Mouse (Mus musculus) neural tube, embryonic 14.5 days (tissue): ENCODE measurements around the gene Baz1b. TPM values are rescaled to one million over a fixed set of nuclear protein-coding genes. Genes with fewer than 3 reads are reported as not detected.
"Not testable (repeated sequence)": the region's sequence is repeated elsewhere in the genome, so short reads cannot be mapped to it uniquely, and the experiment has no call there.

ENCODE experiments used
- ATAC-seq: fragments of 200-750 bp; cut with Nextera tagmentation; 2 replicates; pipeline ENCODE4 v1.8.0; 2017; ENCODE audit warnings: low read depth, mild to moderate bottlenecking, moderate TSS enrichment, moderate library complexity
- H3K27ac ChIP-seq: fragments of 300-500 bp; sonication (generic); 2 replicates; pipeline ENCODE4 v1.5.1; 2014; ENCODE audit warnings: low read depth, mild to moderate bottlenecking, control low read depth, low read length, moderate library complexity, mixed read lengths
- H3K27me3 ChIP-seq: fragments of 300-500 bp; sonication (generic); 2 replicates; pipeline ENCODE4 v1.6.1; 2014; ENCODE audit warnings: low read length; ENCODE audit not compliant: control insufficient read depth, insufficient read depth
- H3K36me3 ChIP-seq: fragments of 300-500 bp; sonication (generic); 2 replicates; pipeline ENCODE4 v1.6.1; 2014; ENCODE audit warnings: low read length, mixed read lengths; ENCODE audit not compliant: control insufficient read depth, insufficient read depth
- H3K4me1 ChIP-seq: fragments of 300-500 bp; sonication (generic); 2 replicates; pipeline ENCODE4 v1.6.1; 2014; ENCODE audit warnings: low read length; ENCODE audit not compliant: control insufficient read depth, insufficient read depth
- H3K4me2 ChIP-seq: fragments of 300-500 bp; sonication (generic); 2 replicates; pipeline ENCODE4 v1.6.1; 2014; ENCODE audit warnings: mild to moderate bottlenecking, low read depth, low read length, control low read depth
- H3K4me3 ChIP-seq: fragments of 300-500 bp; sonication (generic); 2 replicates; pipeline ENCODE4 v1.5.1; 2014; ENCODE audit warnings: low read depth, low read length, control low read depth, mixed read lengths
- H3K9ac ChIP-seq: fragments of 300-500 bp; sonication (generic); replicated peaks from 2 replicates; pipeline ENCODE4 v1.6.1; 2014; ENCODE audit warnings: low read depth, mild to moderate bottlenecking, control low read depth, low read length, mixed read lengths
- H3K9me3 ChIP-seq: fragments of 300-500 bp; sonication (generic); 2 replicates; pipeline ENCODE4 v1.6.1; 2016; ENCODE audit warnings: low read length; ENCODE audit not compliant: control insufficient read depth
- WGBS: fragments of 180-500 bp; shearing (Covaris S2); extraction: QIAGEN DNeasy Blood & Tissue Kit; methylation state at CpG from one replicate; pipeline ENCODE4 v1.1.7; 2014; 5-methylcytosine and 5-hydroxymethylcytosine counted together
- polyA plus RNA-seq: library from polyadenylated mRNA; unstranded; fragments of >200 nt; fragmentation: Nextera tagmentation; extraction: Ambion mirVana; gene quantifications from 2 replicates; pipeline ENCODE4 v1.2.1, GENCODE M21; 2014

The Baz1b gene
- polyA plus RNA-seq, 1 experiment from 2014 or later = 35.0 TPM

GRCm38 (mm10) chr5:135208197-135208596 lies 21.1 kb downstream of the Baz1b start:
- no peaks in the 10 kb centered on the region for H3K9me3 ChIP-seq
- no peak overlapping the region for H3K9ac ChIP-seq
- no peaks in the 10 kb centered on the region for H3K27me3 ChIP-seq
- no peak overlapping the region for H3K27ac ChIP-seq
- peaks cover 59% of the 10 kb centered on the region for H3K36me3 ChIP-seq
- H3K4me2 ChIP-seq = no peak overlapping the region
- WGBS = 93% methylated on average over 1 of the region's 1 CpGs
- H3K4me3 ChIP-seq = no peak overlapping the region
- H3K4me1 ChIP-seq = no peaks in the 10 kb centered on the region
- ATAC-seq = no peak

GRCm38 (mm10) chr5:135216871-135217270 lies 29.8 kb downstream of the Baz1b start:
- Histone ChIP-seq H3K27me3 (no peaks in the 10 kb centered on the region), H3K4me2 (no peak overlapping the region), H3K4me1 (no peaks in the 10 kb centered on the region), H3K36me3 (peaks cover 72% of the 10 kb centered on the region), H3K9ac (no peak overlapping the region), H3K9me3 (no peaks in the 10 kb centered on the region), H3K4me3 (no peak overlapping the region), H3K27ac (no peak overlapping the region)
- 94% methylated on average over 6 of the region's 6 CpGs for WGBS
- no peak for ATAC-seq

- Histone ChIP-seq H3K4me1 (no peaks in the 10 kb centered on the region), H3K36me3 (peaks cover 74% of the 10 kb centered on the region), H3K9ac (no peak overlapping the region), H3K4me2 (no peak overlapping the region), H3K9me3 (no peaks in the 10 kb centered on the region), H3K27ac (no peak overlapping the region), H3K4me3 (no peak overlapping the region), H3K27me3 (no peaks in the 10 kb centered on the region)
- no peak for ATAC-seq
Observed at GRCm38 (mm10) chr5:135220941-135221340, 33.9 kb downstream of the Baz1b start.

DNA sequence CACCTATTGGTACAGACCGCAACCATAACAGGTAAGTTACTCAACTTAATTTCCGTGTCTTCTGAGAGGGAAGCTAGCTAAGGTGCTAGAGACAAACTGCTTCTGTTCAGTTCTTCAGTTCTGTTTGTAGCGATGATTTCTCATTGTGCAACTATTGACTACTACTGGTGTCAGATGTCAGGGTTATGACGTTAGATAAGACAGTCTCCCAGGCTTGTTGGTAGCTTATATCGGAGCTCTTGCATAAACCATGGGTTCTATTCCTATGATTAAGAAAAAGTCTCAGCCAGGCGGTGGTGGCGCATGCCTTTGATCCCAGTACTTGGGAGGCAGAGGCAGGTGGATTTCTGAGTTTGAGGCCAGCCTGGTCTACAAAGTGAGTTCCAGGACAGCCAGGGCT lies 35.0 kb downstream of the Baz1b start:
- no peak overlapping the region for H3K4me3 ChIP-seq
- peaks cover 71% of the 10 kb centered on the region for H3K36me3 ChIP-seq
- WGBS = 94% methylated on average over 7 of the region's 7 CpGs
- no peak overlapping the region for H3K27ac ChIP-seq
- no peaks in the 10 kb centered on the region for H3K4me1 ChIP-seq
- H3K27me3 ChIP-seq = no peaks in the 10 kb centered on the region
- no peak for ATAC-seq
- no peaks in the 10 kb centered on the region for H3K9me3 ChIP-seq
- no peak overlapping the region for H3K9ac ChIP-seq
- no peak overlapping the region for H3K4me2 ChIP-seq

DNA sequence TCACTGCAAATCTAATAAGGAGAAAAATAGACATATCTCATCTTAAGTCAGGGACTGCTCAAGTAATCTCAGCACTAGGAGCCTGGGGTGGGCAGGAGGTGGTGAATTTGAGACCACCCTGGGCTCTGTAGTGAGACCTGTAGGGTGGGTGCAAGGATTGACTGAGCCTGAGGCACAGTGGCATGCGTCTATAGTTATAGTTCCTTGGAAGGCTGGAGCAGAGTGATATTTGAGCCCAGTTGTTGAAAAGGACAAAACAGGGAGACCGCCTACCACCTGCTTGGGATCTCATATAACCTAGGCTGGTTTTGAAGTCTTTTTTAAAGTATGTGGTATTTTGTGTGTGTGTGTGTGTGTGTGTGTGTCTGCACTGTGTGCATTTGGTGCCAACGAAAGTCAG lies 37.1 kb downstream of the Baz1b start:
- Histone ChIP-seq H3K27ac (no peak overlapping the region), H3K36me3 (peaks cover 61% of the 10 kb centered on the region), H3K9me3 (no peaks in the 10 kb centered on the region), H3K27me3 (no peaks in the 10 kb centered on the region), H3K9ac (no peak overlapping the region), H3K4me3 (no peak overlapping the region), H3K4me1 (no peaks in the 10 kb centered on the region), H3K4me2 (no peak overlapping the region)
- ATAC-seq = no peak
- 93% methylated on average over 3 of the region's 3 CpGs for WGBS

DNA sequence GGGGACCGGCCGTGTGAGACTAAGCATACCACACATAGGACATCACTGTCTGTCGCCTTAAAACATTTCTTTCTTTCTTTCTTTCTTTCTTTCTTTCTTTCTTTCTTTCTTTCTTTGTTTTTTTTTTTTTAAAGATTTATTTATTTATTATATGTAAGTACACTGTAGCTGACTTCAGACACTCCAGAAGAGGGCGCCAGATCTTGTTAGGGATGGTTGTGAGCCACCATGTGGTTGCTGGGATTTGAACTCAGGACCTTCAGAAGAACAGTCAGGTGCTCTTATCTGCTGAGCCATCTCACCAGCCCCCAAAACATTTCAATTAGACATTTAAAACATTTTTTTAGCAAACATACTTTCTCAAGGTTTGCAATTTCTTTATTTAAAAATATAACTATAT lies 38.8 kb downstream of the Baz1b start:
- H3K27me3 ChIP-seq, H3K27ac ChIP-seq, ATAC-seq, H3K4me1 ChIP-seq, H3K4me3 ChIP-seq, H3K9ac ChIP-seq, H3K4me2 ChIP-seq, H3K9me3 ChIP-seq: not testable (repeated sequence)
- peaks cover 63% of the 10 kb centered on the region for H3K36me3 ChIP-seq
- 97% methylated on average over 4 of the region's 4 CpGs for WGBS

- Histone ChIP-seq H3K36me3 (peaks cover 59% of the 10 kb centered on the region), H3K27me3 (no peaks in the 10 kb centered on the region), H3K27ac (no peak overlapping the region), H3K4me3 (no peak overlapping the region), H3K4me1 (no peaks in the 10 kb centered on the region), H3K9ac (no peak overlapping the region), H3K9me3 (no peaks in the 10 kb centered on the region), H3K4me2 (no peak overlapping the region)
- WGBS = 94% methylated on average over 4 of the region's 4 CpGs
- ATAC-seq = no peak
Observed at GRCm38 (mm10) chr5:135230186-135230585, 43.1 kb downstream of the Baz1b start.

GRCm38 (mm10) chr5:135233166-135233920 lies 46.3 kb downstream of the Baz1b start:
- Histone ChIP-seq H3K4me2 (no peak overlapping the region), H3K9me3 (no peaks in the 10 kb centered on the region), H3K4me1 (no peaks in the 10 kb centered on the region), H3K27me3 (no peaks in the 10 kb centered on the region), H3K27ac (no peak overlapping the region), H3K36me3 (peaks cover 66% of the 10 kb centered on the region), H3K4me3 (no peak overlapping the region), H3K9ac (no peak overlapping the region)
- 94% methylated on average over 8 of the region's 8 CpGs for WGBS
- ATAC-seq = no peak

DNA sequence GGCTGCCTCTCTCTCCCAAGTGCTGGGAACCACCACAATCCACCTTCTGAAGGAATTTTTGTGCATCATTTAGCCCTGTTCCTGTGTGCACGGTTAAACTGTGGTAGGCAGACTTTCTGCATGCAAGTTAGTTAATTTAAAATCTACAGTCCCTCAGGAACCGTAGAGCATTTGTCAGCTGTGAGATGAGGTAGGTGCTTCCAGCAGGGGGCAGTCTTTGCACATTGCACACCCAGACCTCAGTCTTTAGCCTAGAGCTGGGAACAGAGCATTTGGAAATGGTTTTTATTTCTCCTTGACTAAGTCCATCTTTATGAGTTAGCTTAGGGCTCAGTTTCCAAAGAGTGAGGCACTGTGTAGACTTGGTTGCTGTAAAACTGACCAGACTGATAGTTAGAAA lies 49.5 kb downstream of the Baz1b start:
- Histone ChIP-seq H3K27me3 (no peaks in the 10 kb centered on the region), H3K4me1 (no peaks in the 10 kb centered on the region), H3K4me3 (no peak overlapping the region), H3K9ac (no peak overlapping the region), H3K27ac (no peak overlapping the region), H3K4me2 (no peak overlapping the region), H3K36me3 (peaks cover 76% of the 10 kb centered on the region), H3K9me3 (no peaks in the 10 kb centered on the region)
- no peak for ATAC-seq
- WGBS = 22% methylated on average over 2 of the region's 2 CpGs
